Mouse (Mus musculus): ENCODE results near the gene Mphosph8.

DNA sequence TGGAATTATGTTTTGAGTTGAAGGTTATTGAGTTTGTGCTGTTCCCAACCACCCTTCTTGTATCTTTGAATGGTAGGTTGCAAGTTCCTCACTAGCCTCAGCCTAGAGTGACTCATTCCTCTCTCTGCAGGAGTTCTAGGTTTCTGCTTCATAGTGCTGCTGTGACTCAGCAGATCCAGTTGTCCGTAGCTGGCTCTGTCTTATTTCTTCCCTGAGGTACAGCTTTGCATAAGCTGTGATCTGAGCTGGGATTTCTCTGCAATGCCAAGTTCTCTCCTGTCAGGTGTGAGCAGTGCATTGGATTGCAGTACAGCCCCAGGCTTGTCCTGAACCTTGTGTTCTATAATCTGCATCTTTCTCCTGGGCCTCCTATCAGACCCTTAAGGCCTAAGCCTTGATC, 21.7 kb downstream of the Mphosph8 start:
- no peak for TF ChIP-seq POLR2A (IDR thresholded peaks at IDR 0.05; ENCODE audit: borderline replicate concordance, extremely low read depth, low read depth, low read length)
- TF ChIP-seq CTCF (IDR thresholded peaks at IDR 0.05; ENCODE audit: insufficient read depth, low read length) = no peak
